Mouse (Mus musculus): ENCODE measurements around the gene Fndc1. TPM values are rescaled to one million over a fixed set of nuclear protein-coding genes. Genes with fewer than 3 reads are reported as not detected.

The Fndc1 gene
- polyA plus RNA-seq, 1 experiment from 2014 or later: 8.6 TPM

GRCm38 (mm10) chr17:7868631-7869030 lies 41.5 kb upstream of the Fndc1 start:
- Histone ChIP-seq H3K27me3 (ENCODE audit: control insufficient read depth, insufficient read depth, low read length) (no peaks in the 10 kb centered on the region), H3K9me3 (ENCODE audit: control insufficient read depth, low read length) (no peaks in the 10 kb centered on the region), H3K36me3 (ENCODE audit: control insufficient read depth, insufficient read depth, low read length) (no peaks in the 10 kb centered on the region), H3K27ac (ENCODE audit: low read depth, low read length) (no peak overlapping the region), H3K4me3 (ENCODE audit: low read depth, low read length) (no peak overlapping the region), H3K4me2 (ENCODE audit: low read depth, low read length) (no peak overlapping the region), H3K9ac (replicated peaks; ENCODE audit: low read depth, low read length) (no peak overlapping the region), H3K4me1 (ENCODE audit: control insufficient read depth, insufficient read depth, low read length) (no peaks in the 10 kb centered on the region)
- ATAC-seq (ENCODE audit: low read depth): peak; percentile 49; the same call in 1 of the 2 replicates
- WGBS: 13% methylated on average over 4 of the region's 4 CpGs

DNA sequence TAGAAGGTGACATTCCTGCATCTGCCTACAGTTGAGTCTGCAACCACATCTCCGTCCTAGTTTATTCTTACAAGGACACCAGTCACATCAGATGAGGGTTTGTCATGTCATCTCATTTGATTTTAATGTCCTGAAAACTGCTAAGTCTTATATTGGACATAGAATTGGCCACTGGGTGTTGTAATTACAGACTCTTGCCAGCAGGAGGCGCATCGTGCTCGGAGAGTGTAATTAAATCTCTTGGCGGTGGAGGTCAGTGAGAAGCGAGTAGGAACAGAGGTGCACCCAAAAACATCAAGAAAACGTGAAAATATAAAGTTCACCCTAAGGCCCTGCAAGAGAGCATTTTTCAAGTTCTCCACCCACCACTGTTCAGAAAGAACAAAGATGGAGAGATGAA lies 37.6 kb upstream of the Fndc1 start:
- 26% methylated on average over 7 of the region's 7 CpGs for WGBS
- H3K9ac ChIP-seq (replicated peaks; ENCODE audit: low read depth, low read length): no peak overlapping the region
- no peaks in the 10 kb centered on the region for H3K27me3 ChIP-seq (ENCODE audit: control insufficient read depth, insufficient read depth, low read length)
- H3K9me3 ChIP-seq (ENCODE audit: control insufficient read depth, low read length): no peaks in the 10 kb centered on the region
- H3K36me3 ChIP-seq (ENCODE audit: control insufficient read depth, insufficient read depth, low read length): no peaks in the 10 kb centered on the region
- no peaks in the 10 kb centered on the region for H3K4me1 ChIP-seq (ENCODE audit: control insufficient read depth, insufficient read depth, low read length)
- no peak overlapping the region for H3K4me3 ChIP-seq (ENCODE audit: low read depth, low read length)
- no peak for ATAC-seq (ENCODE audit: low read depth)
- no peak overlapping the region for H3K27ac ChIP-seq (ENCODE audit: low read depth, low read length)
- no peak overlapping the region for H3K4me2 ChIP-seq (ENCODE audit: low read depth, low read length)

GRCm38 (mm10) chr17:7863745-7864144 lies 36.6 kb upstream of the Fndc1 start:
- no peak for ATAC-seq (ENCODE audit: low read depth)
- whole genome bisulfite sequencing: 26% methylated on average over 4 of the region's 4 CpGs
- H3K4me3 ChIP-seq (ENCODE audit: low read depth, low read length): no peak overlapping the region
- H3K4me1 ChIP-seq (ENCODE audit: control insufficient read depth, insufficient read depth, low read length): no peaks in the 10 kb centered on the region
- H3K9ac ChIP-seq (replicated peaks; ENCODE audit: low read depth, low read length): no peak overlapping the region
- H3K4me2 ChIP-seq (ENCODE audit: low read depth, low read length): no peak overlapping the region
- H3K36me3 ChIP-seq (ENCODE audit: control insufficient read depth, insufficient read depth, low read length): no peaks in the 10 kb centered on the region
- no peaks in the 10 kb centered on the region for H3K9me3 ChIP-seq (ENCODE audit: control insufficient read depth, low read length)
- H3K27me3 ChIP-seq (ENCODE audit: control insufficient read depth, insufficient read depth, low read length): no peaks in the 10 kb centered on the region
- H3K27ac ChIP-seq (ENCODE audit: low read depth, low read length): no peak overlapping the region

GRCm38 (mm10) chr17:7860845-7861360 lies 33.8 kb upstream of the Fndc1 start:
- no peaks in the 10 kb centered on the region for H3K36me3 ChIP-seq (ENCODE audit: control insufficient read depth, insufficient read depth, low read length)
- H3K9ac ChIP-seq (replicated peaks; ENCODE audit: low read depth, low read length): no peak overlapping the region
- no peaks in the 10 kb centered on the region for H3K27me3 ChIP-seq (ENCODE audit: control insufficient read depth, insufficient read depth, low read length)
- no peak overlapping the region for H3K4me2 ChIP-seq (ENCODE audit: low read depth, low read length)
- no peak overlapping the region for H3K27ac ChIP-seq (ENCODE audit: low read depth, low read length)
- ATAC-seq (ENCODE audit: low read depth): no peak
- no peak overlapping the region for H3K4me3 ChIP-seq (ENCODE audit: low read depth, low read length)
- no peaks in the 10 kb centered on the region for H3K9me3 ChIP-seq (ENCODE audit: control insufficient read depth, low read length)
- 62% methylated on average over 8 of the region's 8 CpGs for WGBS
- no peaks in the 10 kb centered on the region for H3K4me1 ChIP-seq (ENCODE audit: control insufficient read depth, insufficient read depth, low read length)

- no peak overlapping the region for H3K27ac ChIP-seq (ENCODE audit: low read depth, low read length)
- WGBS: 81% methylated on average over 6 of the region's 6 CpGs
- no peaks in the 10 kb centered on the region for H3K4me1 ChIP-seq (ENCODE audit: control insufficient read depth, insufficient read depth, low read length)
- H3K4me2 ChIP-seq (ENCODE audit: low read depth, low read length): no peak overlapping the region
- no peaks in the 10 kb centered on the region for H3K9me3 ChIP-seq (ENCODE audit: control insufficient read depth, low read length)
- no peak overlapping the region for H3K4me3 ChIP-seq (ENCODE audit: low read depth, low read length)
- no peaks in the 10 kb centered on the region for H3K36me3 ChIP-seq (ENCODE audit: control insufficient read depth, insufficient read depth, low read length)
- no peaks in the 10 kb centered on the region for H3K27me3 ChIP-seq (ENCODE audit: control insufficient read depth, insufficient read depth, low read length)
- no peak overlapping the region for H3K9ac ChIP-seq (replicated peaks; ENCODE audit: low read depth, low read length)
- no peak for ATAC-seq (ENCODE audit: low read depth)
These were observed 30.6 kb upstream of the Fndc1 start for GRCm38 (mm10) chr17:7857658-7858057.

- no peak for ATAC-seq (ENCODE audit: low read depth)
- no peaks in the 10 kb centered on the region for H3K9me3 ChIP-seq (ENCODE audit: control insufficient read depth, low read length)
- H3K4me1 ChIP-seq (ENCODE audit: control insufficient read depth, insufficient read depth, low read length): no peaks in the 10 kb centered on the region
- H3K4me2 ChIP-seq (ENCODE audit: low read depth, low read length): no peak overlapping the region
- H3K9ac ChIP-seq (replicated peaks; ENCODE audit: low read depth, low read length): no peak overlapping the region
- no peaks in the 10 kb centered on the region for H3K27me3 ChIP-seq (ENCODE audit: control insufficient read depth, insufficient read depth, low read length)
- H3K27ac ChIP-seq (ENCODE audit: low read depth, low read length): no peak overlapping the region
- 81% methylated on average over 8 of the region's 8 CpGs for WGBS
- no peak overlapping the region for H3K4me3 ChIP-seq (ENCODE audit: low read depth, low read length)
- no peaks in the 10 kb centered on the region for H3K36me3 ChIP-seq (ENCODE audit: control insufficient read depth, insufficient read depth, low read length)
These were observed 28.7 kb upstream of the Fndc1 start for GRCm38 (mm10) chr17:7855851-7856250.

- H3K4me2 ChIP-seq (ENCODE audit: low read depth, low read length): no peak overlapping the region
- H3K27me3 ChIP-seq (ENCODE audit: control insufficient read depth, insufficient read depth, low read length): no peaks in the 10 kb centered on the region
- H3K9me3 ChIP-seq (ENCODE audit: control insufficient read depth, low read length): no peaks in the 10 kb centered on the region
- WGBS: 46% methylated on average over 4 of the region's 4 CpGs
- H3K9ac ChIP-seq (replicated peaks; ENCODE audit: low read depth, low read length): no peak overlapping the region
- no peak for ATAC-seq (ENCODE audit: low read depth)
- H3K4me1 ChIP-seq (ENCODE audit: control insufficient read depth, insufficient read depth, low read length): no peaks in the 10 kb centered on the region
- no peak overlapping the region for H3K27ac ChIP-seq (ENCODE audit: low read depth, low read length)
- no peak overlapping the region for H3K4me3 ChIP-seq (ENCODE audit: low read depth, low read length)
- H3K36me3 ChIP-seq (ENCODE audit: control insufficient read depth, insufficient read depth, low read length): no peaks in the 10 kb centered on the region
These were observed 24.9 kb upstream of the Fndc1 start for GRCm38 (mm10) chr17:7851979-7852378.

GRCm38 (mm10) chr17:7851527-7851926 lies 24.4 kb upstream of the Fndc1 start:
- H3K4me1 ChIP-seq (ENCODE audit: control insufficient read depth, insufficient read depth, low read length): no peaks in the 10 kb centered on the region
- no peaks in the 10 kb centered on the region for H3K9me3 ChIP-seq (ENCODE audit: control insufficient read depth, low read length)
- H3K4me3 ChIP-seq (ENCODE audit: low read depth, low read length): no peak overlapping the region
- no peaks in the 10 kb centered on the region for H3K27me3 ChIP-seq (ENCODE audit: control insufficient read depth, insufficient read depth, low read length)
- no peak overlapping the region for H3K9ac ChIP-seq (replicated peaks; ENCODE audit: low read depth, low read length)
- WGBS: 54% methylated on average over 9 of the region's 9 CpGs
- H3K4me2 ChIP-seq (ENCODE audit: low read depth, low read length): no peak overlapping the region
- H3K36me3 ChIP-seq (ENCODE audit: control insufficient read depth, insufficient read depth, low read length): no peaks in the 10 kb centered on the region
- ATAC-seq (ENCODE audit: low read depth): no peak
- no peak overlapping the region for H3K27ac ChIP-seq (ENCODE audit: low read depth, low read length)

- no peak for ATAC-seq (ENCODE audit: low read depth)
- Histone ChIP-seq H3K9ac (replicated peaks; ENCODE audit: low read depth, low read length) (no peak overlapping the region), H3K27ac (ENCODE audit: low read depth, low read length) (no peak overlapping the region), H3K4me1 (ENCODE audit: control insufficient read depth, insufficient read depth, low read length) (no peaks in the 10 kb centered on the region), H3K9me3 (ENCODE audit: control insufficient read depth, low read length) (no peaks in the 10 kb centered on the region), H3K27me3 (ENCODE audit: control insufficient read depth, insufficient read depth, low read length) (no peaks in the 10 kb centered on the region), H3K36me3 (ENCODE audit: control insufficient read depth, insufficient read depth, low read length) (no peaks in the 10 kb centered on the region), H3K4me3 (ENCODE audit: low read depth, low read length) (no peak overlapping the region), H3K4me2 (ENCODE audit: low read depth, low read length) (no peak overlapping the region)
- 80% methylated on average over 6 of the region's 6 CpGs for WGBS
These were observed 23.1 kb upstream of the Fndc1 start for GRCm38 (mm10) chr17:7850246-7850645.
